Mouse (Mus musculus): ENCODE data around the gene C2.
"Not testable (repeated sequence)": the region's sequence is repeated elsewhere in the genome, so short reads cannot be mapped to it uniquely, and the experiment has no call there.

Gene C2

DNA sequence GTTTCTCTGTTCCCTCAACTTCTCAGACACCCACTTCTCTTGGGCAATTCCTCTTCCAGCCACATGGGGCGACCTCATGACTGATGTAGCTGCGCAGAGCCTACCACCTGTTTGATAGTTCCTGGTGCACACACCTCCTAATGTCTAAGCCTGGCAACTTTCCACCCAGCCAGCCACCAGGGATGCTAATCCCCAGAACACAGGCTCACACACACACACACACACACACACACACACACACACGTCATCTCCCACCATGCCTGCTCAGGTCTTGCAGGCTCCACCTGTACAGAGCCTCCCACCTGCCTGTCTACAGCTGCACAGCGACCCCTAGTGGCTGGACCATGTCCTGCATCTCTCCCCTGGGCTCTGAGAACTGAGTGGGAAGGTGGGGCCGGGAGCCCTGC lies 13.9 kb upstream of the C2 start:
- DNase-seq (ENCODE audit: extremely low read depth, low read depth) = no peak

DNA sequence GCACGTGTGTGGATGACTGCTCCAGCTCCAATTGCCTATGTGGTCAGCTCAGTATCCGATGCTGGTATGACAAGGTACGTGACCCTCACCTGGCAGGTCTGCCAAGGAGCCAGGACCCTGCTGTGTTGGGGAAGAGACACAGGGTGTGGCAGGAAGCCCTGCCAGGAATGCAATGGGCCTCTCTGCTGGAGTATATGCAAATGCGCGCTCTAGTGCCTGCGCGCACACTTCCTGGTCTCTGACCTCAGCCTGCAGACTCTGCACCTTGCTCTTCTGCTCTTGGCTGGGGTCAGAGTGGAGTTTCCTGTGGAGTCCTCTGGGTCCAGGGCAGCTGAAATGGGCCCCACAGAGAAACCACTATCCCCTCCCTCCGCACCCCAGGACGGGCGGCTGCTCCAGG lies 12.9 kb upstream of the C2 start:
- no peak for DNase-seq (ENCODE audit: extremely low read depth, low read depth)

DNA sequence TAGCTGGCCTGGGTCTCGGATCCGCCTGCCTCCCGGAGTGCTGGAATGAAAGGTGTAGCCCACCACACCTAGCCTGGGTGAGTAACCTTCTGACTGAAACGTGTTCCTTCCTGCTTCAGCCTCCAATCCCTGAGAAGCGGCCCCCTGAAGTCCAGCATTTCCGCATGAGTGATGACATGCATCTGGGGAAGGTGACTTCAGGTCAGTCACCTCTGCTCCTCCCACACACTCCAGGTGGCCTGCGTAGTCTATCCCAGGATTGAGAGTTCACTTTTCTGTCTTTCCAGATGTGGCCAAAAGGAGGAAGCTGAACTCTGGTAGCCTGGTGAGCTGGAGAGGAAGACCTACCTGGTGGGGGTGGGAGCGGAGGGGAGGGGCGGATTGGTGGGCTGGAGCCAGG lies 4.8 kb upstream of the C2 start:
- no peak for DNase-seq (ENCODE audit: extremely low read depth, low read depth)

DNA sequence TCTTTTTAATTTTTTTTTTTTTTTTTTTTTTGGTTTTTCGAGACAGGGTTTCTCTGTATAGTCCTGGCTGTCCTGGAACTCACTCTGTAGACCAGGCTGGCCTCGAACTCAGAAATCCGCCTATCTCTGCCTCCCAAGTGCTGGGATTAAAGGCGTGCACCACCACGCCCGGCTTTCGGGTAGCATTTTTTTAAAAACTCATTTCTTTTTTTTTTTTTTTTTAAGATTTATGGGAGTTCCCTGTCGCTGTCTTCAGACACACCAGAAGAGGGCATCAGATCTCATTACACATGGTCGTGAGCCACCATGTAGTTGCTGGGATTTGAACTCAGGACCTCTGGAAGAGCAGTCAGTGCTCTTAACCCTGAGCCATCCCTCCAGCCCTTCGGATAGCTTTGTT lies 3.9 kb upstream of the C2 start:
- DNase-seq (ENCODE audit: extremely low read depth, low read depth) = not testable (repeated sequence)

DNA sequence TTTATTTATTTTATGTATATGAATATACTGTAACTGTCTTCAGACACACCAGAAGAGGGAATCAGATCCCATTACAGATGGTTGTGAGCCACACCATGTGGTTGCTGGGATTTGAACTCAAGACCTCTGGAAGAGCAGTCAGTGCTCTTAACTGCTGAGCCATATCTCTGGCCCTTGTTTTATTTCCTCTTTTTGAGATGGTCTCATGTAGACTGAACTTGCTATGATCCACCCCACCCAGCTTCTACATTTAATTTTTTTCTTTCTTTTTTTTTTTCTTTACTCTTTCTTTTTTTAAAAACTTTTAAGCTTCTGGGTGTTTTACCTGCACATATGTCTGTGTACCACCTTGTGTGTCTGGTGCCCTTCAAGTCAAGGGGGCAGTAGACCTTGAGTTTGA lies 2.8 kb upstream of the C2 start:
- not testable (repeated sequence) for DNase-seq (ENCODE audit: extremely low read depth, low read depth)

DNA sequence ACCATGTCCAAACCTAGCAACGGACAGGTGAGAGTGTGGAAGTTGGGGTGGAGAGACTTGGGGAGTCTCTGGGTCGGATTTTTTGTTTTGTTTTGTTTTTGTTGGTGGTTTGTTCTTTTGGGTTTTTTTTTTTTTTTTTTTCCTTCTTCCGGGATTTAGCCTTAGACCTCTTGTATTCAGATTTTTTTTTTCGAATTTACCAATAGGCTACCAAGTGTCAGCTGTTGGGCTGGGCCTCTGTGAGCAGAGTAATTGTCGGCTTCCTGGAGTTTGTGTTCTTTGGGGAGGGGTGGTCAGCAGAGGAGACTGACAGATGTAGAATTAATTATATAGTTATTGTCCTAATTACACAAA lies 1.8 kb upstream of the C2 start:
- DNase-seq (ENCODE audit: extremely low read depth, low read depth) = no peak

DNA sequence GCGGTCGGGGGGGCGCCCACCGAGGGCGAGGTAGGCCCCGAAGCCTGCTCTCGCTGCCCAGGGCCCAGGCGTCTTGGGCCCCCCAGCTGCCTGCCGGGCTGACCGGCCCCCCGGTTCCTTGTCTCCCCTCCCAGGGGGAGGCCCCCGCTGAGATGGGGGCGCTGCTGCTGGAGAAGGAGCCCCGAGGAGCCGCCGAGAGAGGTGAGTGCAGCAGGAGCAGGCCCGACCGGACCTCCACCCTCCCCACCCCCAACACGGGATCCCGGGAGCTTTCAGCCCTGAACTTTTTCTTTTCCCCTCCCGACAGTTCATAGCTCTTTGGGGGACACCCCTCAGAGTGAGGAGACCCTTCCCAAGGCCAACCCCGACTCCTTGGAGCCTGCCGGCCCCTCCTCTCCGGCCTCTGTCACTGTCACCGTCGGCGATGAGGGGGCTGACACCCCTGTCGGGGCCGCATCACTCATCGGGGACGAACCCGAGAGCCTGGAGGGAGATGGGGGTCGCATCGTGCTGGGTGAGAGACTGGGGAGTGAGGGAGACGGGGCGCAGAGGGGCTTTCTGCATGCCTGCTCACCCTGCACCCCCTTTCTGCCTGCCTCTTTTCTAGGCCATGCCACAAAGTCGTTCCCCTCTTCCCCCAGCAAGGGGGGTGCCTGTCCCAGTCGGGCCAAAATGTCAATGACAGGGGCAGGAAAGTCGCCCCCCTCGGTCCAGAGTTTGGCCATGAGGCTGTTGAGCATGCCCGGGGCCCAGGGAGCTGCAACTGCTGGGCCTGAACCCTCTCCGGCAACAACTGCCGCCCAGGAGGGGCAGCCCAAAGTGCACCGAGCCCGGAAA lies 1.2 kb upstream of the C2 start:
- no peak for DNase-seq (ENCODE audit: extremely low read depth, low read depth)

DNA sequence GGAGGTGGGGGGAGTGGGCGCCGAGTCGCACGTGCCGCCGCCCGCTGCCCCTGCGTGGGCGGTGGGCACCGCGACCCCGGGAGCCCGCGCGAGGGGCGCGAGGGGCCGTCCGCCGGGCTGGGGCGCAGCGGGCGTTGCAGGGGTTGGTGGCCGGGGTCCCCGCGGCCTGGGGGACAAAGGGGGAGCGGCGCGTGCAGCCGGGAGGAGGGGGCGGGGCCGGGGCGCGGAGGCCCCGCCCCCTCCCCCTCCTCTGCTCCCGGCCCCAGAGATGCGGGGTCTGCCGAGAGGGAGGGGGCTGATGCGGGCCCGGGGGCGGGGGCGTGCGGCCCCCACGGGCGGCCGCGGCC lies 614 bp upstream of the C2 start:
- DNase-seq (ENCODE audit: extremely low read depth, low read depth) = no peak

DNA sequence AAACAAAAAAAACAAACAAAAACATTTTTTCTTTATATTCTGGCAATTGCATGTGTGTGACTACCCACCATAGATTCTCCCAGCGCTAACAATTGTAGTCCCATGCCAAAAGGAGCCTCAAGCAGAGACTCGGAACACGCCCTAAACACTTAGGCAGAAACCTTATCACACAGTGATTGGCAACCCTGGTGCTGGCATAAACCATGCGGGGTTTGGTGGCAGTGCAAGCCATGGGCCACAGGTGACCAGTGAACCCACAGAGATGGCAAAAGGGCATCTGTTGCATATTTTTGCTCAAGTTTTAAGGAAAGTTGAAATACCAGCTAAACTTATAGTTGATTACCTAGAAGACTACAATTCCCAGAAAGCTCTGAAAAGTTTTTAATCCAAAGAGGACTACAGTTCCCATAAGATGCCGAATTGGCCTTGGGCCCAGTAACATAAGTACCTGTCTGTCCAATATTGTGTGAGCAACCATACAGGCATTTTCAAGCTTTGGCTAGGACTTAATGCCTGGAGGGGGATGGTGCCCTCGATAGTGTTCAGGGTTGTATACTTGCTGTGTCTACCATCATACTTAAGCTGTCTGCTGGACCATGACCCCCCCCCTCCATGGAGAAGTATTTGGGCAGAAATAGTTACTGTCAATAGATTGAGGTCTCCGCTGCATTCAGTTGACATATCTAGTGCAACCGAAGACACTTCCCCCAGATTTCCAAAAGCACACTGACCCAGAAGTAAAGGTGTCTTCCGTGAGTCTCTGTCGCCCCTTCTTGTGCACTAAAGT lies 499 bp downstream of the C2 start:
- no peak for DNase-seq (ENCODE audit: extremely low read depth, low read depth)

DNA sequence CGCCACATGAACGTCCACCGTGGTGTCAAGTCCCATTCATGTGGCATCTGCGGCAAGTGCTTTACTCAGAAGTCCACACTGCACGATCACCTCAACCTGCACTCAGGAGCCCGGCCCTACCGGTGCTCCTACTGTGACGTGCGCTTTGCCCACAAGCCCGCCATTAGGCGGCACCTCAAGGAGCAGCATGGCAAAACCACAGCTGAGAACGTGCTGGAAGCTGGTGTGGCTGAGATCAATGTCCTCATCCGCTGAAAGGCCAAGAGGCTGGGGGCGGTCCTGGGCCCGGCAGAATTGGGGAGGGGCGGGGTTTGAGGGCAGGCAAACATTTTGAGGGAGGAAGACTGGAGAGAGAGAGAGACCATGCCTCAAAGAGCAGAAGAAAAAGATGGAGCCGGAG lies 1.7 kb downstream of the C2 start:
- DNase-seq (ENCODE audit: extremely low read depth, low read depth) = no peak

DNA sequence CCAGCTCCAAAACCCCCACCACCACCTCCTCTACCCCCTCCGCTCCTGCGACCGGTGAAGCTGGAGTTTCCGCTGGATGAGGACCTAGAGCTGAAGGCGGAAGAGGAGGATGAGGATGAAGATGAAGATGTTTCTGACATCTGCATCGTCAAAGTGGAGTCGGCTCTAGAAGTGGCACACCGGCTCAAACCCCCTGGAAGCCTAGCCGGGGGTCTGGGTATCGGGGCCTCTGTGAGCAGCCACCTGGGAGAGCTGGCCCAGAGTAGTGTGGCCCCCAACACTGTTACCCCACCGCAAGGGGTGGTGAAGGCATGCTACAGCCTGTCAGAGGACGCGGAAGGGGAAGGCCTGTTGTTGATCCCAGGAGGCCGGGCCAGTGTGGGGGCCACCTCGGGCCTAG lies 2.3 kb downstream of the C2 start:
- no peak for DNase-seq (ENCODE audit: extremely low read depth, low read depth)

DNA sequence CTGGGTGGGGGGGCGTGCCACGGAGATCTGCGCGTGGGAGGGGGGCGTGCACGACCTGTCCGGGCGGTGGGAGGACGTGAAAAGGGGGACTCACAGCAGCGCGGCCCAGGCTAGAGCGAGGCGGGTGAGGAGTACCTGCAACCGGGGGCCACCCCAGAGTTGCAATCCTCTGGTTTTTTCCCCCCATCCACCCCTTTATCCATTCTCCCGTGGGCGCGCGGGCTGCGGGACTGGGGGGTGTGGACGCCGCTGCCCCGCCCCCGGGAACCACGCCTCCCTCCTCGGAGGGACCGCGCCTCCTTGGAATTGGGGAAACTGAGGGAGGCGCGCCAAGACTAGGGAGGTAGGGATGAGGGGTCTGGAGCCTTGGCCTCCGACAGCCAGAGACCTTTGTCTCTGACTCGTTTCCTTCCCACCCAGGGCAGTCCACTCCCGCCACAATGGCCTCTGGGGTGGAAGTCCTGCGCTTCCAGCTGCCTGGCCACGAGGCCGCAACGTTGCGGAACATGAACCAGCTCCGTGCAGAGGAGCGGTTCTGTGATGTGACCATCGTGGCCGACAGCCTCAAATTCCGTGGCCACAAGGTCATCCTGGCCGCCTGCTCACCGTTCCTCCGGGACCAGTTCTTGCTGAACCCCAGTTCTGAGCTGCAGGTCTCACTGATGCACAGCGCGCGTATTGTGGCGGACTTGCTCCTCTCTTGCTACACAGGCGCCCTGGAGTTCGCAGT lies 3.1 kb downstream of the C2 start:
- no peak for DNase-seq (ENCODE audit: extremely low read depth, low read depth)

DNA sequence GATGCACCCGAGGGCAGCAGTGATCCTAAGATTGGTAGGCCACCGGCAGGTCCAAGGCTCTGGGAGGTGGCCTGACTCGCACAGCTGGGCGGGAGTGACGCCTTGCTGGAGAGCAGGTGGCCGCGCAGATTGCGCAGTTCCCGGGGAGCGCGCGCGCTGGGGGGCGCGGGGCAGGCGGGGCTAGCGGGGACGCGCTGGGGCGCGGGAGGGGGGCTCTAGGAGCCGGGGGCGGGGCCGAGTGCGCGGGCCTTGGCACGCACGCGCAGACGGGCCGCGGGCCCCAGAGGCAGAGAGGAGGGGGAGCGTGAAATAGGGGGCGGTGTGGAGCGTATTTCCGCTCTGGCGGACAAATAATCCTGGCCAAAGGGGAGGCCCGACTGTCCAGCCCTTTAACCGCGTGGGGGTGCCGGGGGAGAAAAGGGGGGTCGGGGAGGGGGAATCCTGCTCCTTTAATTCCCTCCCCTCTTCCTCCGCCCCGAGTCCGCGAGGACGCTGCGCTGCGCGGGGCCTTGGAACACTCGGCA lies 3.9 kb downstream of the C2 start:
- DNase-seq (ENCODE audit: extremely low read depth, low read depth) = peak; percentile 74

DNA sequence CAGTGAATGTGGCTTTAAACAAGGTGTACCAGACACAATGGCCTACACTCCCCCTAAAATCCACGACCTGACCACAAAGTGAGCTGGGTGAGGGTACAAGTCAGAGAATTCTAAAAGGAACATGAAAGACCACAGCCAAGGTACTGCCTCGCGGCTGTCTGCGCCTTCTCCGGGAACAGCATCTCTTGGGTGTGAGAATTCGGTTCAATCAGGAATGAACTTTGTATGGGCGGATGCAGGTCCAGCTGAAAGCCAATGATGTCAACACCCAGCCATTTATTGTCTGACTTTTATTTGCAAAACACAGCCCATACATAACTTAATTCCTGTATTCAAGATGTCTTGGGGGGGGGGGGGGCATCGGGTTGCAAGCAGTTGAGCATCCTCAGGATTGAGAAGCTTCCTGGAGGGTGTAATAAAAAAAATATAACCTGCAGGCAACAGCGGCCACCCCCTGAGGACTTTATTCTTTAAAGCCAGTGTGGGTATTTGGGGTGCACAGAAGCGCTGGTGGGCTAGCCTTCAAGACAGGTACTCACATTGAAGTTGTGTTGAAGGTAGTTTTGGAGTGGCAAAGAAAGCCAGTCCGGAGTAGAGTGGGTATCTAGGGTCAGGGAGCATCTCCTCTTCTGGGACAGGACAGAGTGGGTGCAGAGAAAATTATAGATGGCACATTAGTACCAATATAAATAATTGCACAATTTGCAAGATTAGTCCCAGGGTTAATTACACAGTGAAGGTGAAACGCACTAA lies 4.8 kb downstream of the C2 start:
- no peak for DNase-seq (ENCODE audit: extremely low read depth, low read depth)

DNA sequence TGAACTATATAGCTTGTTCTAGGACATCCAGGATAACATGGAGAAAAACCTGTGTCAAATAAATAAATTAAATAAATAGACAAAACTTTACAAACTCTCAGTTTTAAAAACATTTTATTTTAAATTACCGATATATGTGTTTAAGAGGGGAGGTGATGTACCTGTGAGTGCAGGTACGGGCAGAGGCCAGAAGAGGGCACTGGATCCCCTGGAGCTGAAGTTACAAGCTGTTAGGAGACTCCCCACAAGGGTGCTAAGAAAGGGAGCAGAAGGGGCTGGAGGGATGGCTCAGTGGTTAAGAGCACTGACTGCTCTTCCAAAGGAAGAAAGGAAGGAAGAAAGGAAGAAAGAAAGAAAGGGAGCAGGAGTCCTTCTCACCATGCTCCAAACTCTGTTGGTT lies 6.7 kb downstream of the C2 start:
- DNase-seq (ENCODE audit: extremely low read depth, low read depth) = no peak

DNA sequence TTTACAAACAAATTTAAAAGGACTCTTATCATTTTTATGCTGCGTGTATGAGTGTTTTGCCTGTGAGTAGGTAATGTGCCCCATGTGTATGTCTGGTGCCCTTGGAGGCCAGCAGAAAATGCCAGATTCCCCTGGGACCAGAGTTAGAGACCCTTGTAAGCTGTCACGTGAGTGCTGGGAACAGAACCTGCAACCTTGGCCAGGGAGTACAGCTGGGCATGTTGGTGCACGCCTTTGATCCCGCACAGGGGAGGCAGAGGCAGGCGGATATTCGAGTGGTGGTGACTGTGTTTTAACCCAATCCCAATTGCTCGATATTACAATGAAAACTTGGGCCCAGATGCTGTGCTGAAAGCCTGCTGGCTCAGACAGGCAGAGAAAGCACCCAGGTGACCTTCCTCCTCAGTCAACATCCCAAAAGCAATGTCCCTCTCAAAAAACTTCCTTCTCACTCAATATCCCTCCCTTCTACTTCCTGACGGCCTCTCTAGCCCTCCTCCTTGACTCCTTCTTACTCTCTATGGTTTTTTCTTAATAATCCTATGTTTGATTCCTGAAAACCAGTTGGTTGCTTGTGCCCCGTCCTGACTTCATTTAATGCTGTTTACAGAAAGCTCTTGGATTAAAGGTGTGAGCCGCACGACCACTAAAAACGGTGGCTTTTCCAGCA lies 7.9 kb downstream of the C2 start:
- no peak for DNase-seq (ENCODE audit: extremely low read depth, low read depth)

DNA sequence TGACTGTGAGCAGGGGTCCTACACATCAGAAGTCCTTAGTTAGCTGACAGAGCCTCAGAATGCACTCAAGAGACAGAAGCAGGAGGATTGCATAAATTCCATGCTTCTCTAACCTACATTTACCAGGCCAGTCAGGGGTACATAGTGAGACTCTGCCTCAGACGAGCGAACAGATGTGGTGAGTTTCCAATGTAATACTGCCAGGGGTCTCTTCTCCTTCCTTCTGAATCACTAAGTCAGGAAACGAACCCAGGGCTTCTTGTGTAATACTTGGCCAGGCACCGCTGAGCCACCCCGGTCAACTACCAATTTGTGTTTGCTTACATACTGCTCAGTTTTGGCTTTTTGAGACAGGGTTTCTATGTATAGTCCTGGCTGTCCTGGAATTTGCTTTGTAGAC lies 10.1 kb downstream of the C2 start:
- no peak for DNase-seq (ENCODE audit: extremely low read depth, low read depth)

DNA sequence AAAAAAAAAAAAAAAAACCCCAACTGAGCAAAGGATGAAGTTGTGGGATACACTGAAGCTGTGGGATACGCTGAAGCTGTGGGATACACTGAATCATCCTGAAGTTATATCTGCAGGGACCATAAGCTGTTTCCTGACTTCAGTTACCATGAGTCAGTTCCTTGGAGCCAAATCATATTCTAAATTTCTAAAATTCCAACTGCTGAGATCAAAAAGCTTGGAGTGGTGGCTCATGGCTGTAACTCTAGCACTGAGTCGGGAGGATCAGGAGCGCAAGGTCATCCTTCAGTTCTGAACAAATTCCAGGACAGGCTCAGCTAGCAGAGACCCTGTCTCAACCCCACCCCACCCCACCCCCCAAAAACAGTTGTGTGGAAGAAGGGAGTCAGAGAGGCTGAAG lies 12.4 kb downstream of the C2 start:
- DNase-seq (ENCODE audit: extremely low read depth, low read depth) = no peak

DNA sequence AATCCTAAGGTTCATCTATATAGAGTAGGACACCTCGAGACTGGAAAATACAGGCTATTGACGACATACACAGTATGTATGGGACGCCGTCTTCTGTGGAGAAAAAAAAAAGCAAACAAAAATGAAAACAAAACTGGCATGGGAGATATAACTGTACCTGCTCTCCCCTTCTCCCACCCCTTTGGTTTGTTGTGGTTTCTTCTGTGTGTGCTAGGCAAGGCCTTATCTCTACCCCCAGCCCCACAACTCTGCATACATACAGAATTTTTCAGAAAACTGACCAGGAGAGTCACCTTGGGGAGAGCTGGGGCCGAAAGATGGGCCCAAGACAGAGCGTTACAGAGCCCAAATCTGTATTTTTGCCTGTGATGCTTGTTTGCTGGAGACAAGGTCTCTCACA lies 13.4 kb downstream of the C2 start:
- DNase-seq (ENCODE audit: extremely low read depth, low read depth) = no peak

DNA sequence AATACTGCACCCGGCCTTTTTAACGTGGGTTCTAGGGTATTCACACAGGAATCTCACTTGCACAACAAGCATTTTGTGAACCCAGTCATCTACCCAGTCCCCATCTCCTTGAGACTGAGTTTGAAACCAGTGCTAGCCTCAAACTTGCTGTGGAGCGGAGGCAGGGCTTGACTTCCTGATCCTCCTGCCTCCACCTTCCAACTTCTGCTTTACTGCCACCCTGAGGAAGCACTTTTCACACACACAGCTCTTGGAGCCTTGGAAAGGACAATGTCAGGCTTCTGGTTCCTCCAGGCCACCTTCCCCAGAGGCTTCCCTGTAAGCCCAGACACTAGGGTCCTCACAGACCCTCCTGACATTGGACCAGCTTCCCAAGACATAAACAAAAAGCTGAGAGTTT lies 14.7 kb downstream of the C2 start:
- DNase-seq (ENCODE audit: extremely low read depth, low read depth) = no peak

Data from MEL-GATA-1-ER (cell line).